Mouse (Mus musculus) neutrophil, adult 5-6 weeks (primary cell): ENCODE data around the gene Mki67. TPM values are rescaled to one million over a fixed set of nuclear protein-coding genes. Genes with fewer than 3 reads are reported as not detected.
A peak's percentile ranks its signal among the peaks of the same experiment; 100 is the strongest.
"Not testable (repeated sequence)": the region's sequence is repeated elsewhere in the genome, so short reads cannot be mapped to it uniquely, and the experiment has no call there.

Experiments used
- ATAC-seq: fragments of 151-379, 151-347 bp; 2 replicates; pipeline ENCODE4 v1.8.0; 2017; ENCODE audit warnings: mild to moderate bottlenecking, moderate TSS enrichment; ENCODE audit not compliant: insufficient number of reproducible peaks, poor library complexity, low FRiP score, severe bottlenecking; ENCODE audit errors: extremely low read depth
- total RNA-seq: library from RNA; stranded (forward); fragments of 200-1000 nt; gene quantifications from 2 replicates; pipeline ENCODE4 v1.2.3, GENCODE M21; 2017

Mki67 gene
- total RNA-seq, 1 experiment from 2014 or later, result 2.2 TPM

DNA sequence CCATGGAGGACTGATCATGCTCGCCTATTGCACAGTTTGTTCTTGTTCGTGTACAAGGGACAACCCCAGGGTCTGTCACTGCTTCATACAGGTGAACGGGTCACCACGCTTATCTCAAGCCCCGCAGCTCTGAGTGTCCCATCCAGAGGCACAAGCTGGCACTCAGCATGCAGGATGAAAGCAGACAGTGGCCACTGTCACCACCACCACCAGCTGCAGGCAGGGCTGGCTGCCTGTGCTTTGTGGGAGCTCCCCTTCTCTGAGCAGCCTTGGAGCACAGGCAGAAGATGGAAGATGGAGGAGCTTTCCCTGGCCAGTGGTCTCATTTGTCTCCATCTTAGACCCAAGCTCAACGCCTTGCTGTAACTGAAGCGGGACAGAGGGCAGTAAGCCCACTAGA lies 31.2 kb downstream of the Mki67 start:
- no peak for ATAC-seq

DNA sequence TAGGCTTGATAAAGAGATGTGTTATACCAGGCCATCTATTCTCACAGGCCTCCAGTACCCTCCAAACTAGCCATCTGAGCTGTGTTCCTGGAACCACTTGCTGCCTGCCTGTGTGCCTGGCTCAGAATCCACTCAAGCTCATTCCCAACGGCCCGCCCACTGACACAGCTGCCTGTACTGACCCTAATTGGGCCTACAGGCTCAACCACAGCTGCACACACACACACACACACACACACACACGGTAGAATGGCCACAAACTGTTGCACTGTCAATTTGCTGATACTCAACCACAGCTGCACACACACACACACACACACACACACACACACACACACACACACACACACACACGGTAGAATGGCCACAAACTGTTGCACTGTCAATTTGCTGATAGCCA lies 32.1 kb downstream of the Mki67 start:
- not testable (repeated sequence) for ATAC-seq

DNA sequence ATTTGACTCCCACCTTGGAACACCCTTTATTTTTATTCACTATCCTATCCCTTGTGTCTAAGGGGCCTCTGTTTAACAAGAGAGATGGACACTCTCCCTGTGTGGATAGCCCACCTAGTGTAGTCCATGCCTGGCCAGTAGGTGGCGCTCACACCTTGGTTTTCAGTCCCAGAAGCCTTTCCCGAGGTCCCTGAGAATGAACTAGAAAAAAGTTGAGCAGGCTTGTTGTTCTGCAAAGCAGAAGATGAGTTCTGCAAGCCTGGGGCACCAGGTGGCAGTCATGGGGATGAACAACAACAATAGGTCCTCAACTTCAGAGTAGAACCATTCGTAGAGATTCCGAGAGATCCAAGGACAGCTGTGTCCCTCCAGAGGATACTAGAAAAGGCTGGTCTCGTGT lies 35.8 kb downstream of the Mki67 start:
- ATAC-seq, result peak; percentile 40; the same call in 1 of the 2 replicates

DNA sequence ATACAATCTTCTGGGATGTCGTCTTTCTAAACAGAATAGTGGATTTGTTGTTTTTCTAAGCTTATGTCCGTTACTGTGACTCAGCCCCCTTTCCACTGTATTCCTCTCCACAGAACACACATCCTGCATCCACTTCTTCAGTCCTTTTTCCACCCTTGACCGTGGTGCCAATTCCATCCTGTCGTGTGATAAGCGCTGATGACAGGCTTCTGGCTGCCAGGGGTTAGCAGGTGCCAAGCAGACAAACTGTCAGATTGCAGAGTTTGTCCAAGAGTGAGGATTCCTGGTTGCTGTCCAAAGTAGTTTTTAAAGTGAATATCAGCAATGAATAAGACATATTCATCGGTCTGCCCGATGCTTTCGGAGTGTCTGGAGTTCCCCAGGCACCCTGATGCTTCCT lies 39.4 kb downstream of the Mki67 start:
- ATAC-seq, result no peak

DNA sequence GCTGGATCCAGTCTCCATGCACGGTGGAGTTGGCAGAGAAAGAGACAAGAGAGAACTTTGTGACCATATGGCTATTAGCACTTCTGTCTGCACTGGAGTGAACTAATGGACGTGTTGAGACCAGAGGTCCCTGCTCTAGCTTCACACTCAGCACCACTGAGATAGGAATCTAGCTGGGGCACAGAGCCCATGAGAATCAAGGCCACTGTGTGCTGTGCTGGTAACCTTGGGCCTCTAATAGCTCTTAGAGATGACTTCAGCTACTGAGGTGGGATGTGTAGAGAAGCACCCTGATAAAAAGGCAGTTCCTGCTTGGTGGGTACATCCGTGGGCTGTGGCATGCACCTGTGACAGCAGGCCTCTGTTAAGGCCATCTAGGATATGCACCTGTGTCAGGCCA lies 42.6 kb downstream of the Mki67 start:
- ATAC-seq, result no peak

DNA sequence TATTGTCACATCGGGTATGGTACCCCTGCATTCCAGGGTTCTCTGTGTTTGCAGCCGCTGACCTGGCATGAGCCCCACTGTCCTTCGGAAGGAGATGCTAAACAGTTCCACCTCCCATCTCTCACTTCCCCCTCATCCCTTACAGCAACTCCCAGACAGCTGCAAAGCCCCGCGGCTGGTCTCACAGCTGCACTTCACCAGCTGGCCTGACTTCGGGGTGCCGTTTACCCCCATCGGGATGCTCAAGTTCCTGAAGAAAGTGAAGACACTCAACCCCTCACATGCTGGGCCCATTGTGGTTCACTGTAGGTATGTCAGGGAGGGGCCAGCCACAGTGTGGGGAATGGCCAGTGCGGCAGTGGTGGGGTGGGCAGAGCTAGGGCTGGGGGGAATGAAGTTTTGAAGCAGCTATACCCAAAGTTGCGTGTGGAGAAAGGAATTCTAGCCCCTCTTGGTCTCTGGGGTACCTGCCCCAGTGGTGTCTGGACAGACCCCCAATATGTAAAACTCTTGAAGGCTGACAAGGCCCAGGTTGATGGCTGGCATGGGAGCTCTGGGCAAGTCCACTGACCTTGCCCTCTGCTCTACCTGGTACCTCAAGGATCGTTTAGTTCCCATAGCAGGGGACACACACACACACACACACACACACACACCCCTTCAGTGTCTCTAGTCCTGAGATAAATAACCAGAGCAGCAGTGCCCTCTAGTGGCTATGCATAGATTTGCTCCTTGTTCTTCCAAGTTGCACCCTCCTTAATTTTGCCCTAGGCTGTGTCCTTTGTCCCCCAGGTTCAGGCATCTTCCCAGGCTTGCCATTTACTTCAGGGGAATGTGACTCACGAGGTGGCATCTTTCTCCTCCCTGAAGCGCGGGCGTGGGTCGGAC lies 47.1 kb downstream of the Mki67 start:
- peak; percentile 48; the same call in 1 of the 2 replicates for ATAC-seq

DNA sequence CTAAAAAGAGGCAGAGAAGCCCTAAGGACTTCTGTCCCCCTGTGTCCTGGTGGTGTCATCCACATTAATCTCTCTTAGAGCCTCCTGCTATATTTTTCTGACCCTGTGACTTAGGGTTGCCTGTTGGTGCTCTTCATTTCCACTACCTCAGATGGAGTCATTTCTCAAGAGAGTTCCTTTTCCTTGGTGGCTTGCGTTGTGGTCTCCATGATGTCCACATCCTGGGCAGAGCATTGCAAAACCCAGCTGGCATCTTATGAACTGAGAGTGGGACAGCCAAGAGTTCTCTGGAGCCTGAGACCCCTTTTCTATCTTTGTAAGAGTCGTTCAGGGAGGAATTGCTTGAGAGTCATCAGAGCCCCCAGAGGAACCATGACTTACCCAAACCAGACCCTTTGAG lies 49.8 kb downstream of the Mki67 start:
- peak; percentile 32; the same call in 1 of the 2 replicates for ATAC-seq

DNA sequence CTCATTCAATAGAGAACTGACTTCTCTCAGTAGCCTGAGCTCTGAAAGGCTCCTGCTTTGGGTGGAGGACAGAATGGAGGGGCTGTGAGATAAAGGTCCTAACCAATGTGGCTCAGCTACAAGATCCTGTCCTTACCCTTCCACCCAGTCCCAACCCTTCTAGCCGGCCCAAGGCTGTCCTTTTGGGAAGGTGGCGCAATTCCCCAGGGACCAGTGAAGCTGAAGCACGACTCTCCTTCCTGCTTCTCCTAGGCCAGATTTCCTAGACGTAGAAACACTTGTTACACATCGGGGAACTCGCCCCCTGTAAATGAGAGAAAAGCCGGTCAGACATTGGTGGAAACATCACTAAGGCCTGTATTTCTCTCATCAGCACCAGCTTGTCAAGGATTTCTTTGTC lies 52.0 kb downstream of the Mki67 start:
- ATAC-seq, result no peak

DNA sequence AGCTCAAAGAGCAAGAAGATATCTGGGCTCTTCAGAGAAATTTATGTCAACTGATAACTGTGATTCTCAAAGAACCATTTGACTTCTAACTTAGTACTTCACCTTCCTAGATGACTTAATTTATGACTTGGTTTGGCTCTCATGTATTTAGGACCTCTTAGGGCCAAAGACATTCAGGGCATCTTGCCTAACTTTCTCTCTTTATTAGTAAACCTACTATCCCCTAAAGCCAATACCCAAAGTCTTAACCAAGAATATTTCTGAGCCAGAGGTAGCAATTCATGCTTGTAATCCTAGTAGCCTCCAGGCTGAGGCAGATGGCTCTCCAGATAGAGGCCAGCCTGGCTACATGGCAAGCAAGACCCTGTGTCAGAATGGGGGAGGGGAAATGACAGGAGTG lies 55.8 kb downstream of the Mki67 start:
- no peak for ATAC-seq

DNA sequence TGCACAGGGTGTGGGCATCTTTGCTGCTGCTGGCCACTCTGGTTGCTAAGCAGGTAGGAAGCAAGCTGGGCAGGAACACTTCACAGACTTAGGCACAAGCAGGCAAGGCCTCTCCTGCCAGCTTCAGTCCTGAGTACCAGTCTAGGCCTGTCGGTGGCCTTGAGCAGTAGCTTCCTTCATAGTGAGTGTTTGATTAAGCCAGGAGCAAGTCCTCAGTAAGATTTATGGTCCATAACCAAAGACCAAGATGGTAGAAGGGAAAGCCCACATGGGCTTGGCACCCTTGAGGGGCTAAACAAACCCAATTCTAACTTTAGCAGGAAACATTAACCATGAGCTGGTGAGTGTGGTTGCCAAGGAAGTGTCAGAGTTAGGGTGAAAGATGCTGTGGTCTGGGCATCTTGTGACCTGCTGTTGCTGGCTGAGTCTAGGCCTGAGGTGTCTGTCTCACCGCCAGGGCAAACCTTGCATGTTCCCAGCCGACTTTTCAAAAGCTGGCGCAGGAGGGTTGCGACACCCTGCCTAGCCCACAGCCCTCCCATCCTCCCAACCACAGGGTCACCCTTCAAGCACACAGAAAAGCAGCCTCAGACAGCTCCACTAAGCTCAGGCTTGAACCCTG lies 56.7 kb downstream of the Mki67 start:
- no peak for ATAC-seq

DNA sequence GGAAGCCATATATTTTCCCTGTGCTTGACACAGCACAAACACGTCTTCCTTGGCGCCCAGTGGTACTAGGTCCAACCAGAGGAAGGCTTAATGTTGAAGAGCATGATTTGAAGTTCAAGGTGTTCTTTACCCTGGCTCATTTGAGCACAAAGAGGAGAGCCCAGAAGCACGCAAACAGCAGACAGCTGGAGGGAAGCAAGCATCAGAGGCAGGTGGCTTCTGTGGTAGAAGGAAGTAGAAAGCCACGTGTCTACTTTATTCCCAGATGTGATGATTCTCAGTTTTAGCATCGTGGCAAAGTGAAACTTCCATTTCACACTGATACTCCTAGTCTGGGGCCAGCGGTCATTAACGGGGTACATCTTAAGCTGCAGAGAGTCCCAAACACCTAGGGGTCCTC lies 58.0 kb downstream of the Mki67 start:
- no peak for ATAC-seq

DNA sequence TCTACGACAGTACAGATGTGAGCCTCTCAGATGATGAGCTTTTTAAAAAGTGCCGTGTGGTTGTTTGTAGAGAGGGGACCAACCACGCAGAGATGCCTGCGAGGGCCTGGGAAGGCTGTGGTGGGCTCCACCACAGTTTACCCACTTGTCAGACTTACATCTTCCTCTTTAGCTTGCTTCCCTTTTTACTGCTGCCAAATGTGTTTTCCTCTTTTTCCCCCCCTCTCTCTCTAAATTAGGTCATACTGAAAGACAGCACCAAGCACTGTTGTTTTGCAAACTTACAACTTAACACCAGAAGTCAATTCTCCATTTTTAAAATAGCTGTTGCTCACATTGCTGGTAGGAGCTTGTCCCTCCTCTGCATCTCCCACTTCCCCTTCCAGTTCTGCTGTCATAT lies 61.0 kb downstream of the Mki67 start:
- peak; percentile 31; the same call in 1 of the 2 replicates for ATAC-seq

DNA sequence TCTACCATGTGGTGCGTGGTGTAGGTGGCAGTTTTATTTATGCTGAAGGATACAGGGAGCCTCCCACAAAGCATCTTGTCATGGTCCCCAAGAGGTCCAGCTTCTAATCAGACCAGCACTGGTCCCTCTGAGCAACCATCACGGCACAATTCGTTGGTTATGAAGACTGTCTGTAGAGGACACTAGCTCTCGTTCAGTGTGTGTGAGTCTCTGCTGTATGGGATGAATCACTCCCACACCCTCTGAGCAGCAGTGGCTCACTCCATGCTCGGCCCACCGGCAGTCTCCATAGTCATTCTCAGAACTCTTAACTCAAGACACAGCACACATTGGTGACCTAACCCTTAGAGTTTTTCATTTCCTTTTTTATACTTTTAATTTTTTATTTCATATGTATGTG lies 61.9 kb downstream of the Mki67 start:
- ATAC-seq, result no peak

DNA sequence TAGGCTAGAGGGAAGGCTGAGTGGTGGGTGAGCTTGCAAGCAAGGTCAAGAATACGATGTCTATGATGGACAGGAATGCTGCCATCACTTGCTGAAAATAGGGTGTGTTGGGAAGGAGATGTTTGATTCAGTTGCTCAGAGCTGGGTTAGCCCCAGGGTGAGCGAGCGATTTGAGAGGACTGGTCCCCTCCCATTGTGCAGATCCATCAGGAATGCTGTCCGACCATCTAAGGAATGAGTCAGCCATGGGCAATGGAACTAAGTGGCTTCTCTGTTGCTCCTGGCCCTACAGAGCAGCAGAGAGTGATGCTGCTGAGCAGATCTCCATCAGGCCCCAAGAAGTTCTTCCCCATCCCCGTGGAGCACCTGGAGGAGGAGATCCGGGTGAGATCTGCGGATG lies 62.6 kb downstream of the Mki67 start:
- ATAC-seq, result no peak

DNA sequence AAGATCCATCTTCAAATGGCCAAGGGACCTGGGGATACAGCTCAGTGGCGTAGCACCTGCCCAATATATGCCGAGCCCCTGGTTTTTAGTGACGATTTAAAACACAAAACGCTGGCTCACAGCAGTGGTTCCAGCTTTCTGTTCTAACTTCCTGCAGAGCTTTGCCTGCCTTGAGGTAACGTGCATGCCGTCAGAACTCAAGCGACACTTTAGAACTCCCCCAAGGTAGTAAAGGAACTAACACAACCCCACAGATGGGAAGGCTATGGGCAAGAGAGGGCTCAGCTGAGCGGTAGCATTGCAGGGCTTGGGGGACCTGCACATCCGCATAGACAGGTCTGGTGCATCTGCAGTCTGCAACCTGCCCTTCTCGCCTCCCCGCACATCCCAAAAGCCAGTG lies 63.4 kb downstream of the Mki67 start:
- 0 out of 2 replicates have a peak, but pooled peaks have one; percentile 2 for ATAC-seq

DNA sequence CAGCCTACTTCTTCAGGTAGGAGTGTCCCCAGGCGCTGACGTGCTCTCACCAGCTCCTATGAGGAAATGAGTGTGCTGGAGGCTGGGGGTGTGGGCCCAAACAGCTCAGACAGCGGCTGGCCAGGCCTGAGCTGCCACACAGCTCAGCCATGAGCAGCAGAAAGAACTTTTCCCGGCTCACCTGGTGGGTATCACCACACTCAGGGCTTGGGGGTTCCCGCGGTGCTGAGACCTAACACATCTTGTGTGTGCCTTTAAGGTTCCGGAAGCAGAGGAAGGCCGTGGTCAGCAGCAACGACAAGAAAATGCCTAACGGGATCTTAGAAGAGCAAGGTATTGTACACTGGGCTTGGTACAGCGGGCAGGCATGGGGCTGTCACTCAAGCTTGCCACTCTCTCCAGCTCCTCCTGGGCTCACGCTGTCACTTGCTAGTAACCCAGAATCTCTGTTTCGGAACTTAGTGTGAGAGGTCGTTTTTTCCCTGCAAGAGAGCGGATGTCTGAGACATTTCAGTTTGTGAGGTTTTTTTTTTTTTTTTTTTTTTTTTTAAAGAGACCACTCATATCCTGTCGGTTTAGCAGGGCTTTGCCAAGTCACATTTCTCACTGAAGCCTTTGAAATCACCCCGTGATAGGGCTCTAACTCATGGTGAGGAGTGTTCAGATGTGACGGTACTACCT lies 64.2 kb downstream of the Mki67 start:
- ATAC-seq, result peak; percentile 63

DNA sequence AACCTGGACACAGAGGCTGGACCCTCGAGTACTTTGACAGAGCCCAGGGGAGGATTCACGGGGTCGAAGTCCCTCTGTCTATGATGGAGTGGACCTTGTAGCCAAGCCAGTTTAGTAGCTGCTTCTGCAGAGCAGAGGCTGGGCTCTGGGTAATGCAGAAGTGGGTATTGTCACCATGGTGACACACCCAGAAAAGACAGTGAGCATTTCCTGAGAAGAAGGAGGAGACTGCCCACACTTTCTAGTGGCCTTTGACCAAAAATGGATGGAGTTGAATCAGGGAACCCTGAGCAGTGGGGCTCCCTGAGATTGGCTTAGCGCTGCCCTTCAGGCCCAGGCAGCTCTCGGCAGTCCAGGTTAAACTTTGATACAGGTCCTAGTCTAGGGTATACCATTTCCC lies 66.1 kb downstream of the Mki67 start:
- ATAC-seq, result peak; percentile 48; the same call in 1 of the 2 replicates

DNA sequence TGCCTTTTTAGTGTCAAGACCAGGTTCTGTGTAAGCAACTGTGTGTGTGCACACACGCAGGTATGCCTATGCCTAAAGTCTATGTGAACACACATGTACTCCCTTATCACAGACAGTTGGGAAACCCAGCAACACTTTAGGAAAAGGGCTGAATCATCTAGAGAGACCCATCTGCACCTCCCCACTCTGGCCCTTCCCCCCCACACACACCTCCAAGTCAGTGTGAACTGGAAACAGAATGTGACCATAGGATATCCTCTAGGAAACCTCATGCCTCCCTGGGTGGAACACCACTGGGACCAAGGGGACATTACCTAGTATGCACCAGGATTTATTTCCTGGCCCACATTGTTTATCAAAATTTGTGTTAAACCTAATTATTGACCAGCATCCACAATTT lies 66.9 kb downstream of the Mki67 start:
- ATAC-seq, result no peak

DNA sequence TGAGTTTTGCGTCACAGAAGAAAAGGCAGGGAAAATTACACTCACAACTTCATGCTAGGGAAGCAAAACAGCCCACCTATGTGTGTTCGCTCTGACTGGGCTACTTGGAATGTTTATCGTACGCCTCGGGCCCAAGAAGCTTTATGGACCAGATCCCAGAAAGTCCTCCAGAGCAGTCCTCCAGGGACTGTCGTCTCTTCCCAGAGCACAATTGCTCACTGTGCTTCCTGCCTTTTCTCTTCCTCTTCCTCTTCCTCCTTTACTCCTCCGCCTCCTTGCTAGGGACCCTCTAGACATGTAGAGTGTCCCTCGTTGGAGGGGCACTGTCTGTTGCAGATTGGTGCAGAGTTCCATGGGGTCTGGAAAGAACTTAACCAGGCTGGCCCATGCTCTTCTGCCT lies 67.3 kb downstream of the Mki67 start:
- ATAC-seq, result no peak

DNA sequence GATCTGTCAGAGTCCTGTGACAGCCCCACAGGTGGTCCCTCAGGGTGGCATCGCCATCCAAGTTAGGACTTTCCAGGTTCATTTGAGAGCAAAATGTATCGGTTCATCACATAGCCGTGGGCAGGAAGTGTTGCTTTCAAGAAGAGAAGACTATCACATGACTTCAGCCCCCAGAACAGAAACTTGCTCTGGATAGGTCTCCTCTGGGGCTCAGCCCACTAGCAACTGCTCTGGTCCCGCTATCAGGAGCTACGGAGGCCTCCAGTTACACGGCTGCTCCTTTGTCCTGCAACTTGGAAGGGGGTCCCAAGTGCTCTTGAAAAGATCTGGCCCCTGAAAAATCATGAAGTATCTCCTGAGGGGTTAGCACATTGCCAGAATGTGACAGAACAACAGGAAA lies 69.2 kb downstream of the Mki67 start:
- ATAC-seq, result no peak
